Mouse (Mus musculus) WW6 (cell line): ENCODE measurements at regions not wholly inside any gene's neighbourhood (a gene's known extent, or its start where the extent isn't known, plus 50 kb on each side); places are given as distances from the start of the nearest gene placed in this dataset.
"Not testable (repeated sequence)": the region's sequence is repeated elsewhere in the genome, so short reads cannot be mapped to it uniquely, and the experiment has no call there.

ENCODE experiments used
- DNase-seq: peaks from one replicate; pipeline ENCODE4 v3.0.0-alpha.2; 2013; ENCODE audit warnings: low read depth, low spot score

- peak; percentile 4 for DNase-seq
Observed at GRCm38 (mm10) chr7:111969198-111969887, 54.0 kb upstream of the Usp47 start.

GRCm38 (mm10) chr7:111968261-111968660, 55.0 kb upstream of the Usp47 start:
- no peak for DNase-seq

- DNase-seq = no peak
Observed at GRCm38 (mm10) chr7:111966716-111967115, 56.6 kb upstream of the Usp47 start.

GRCm38 (mm10) chr7:111963969-111964368, 59.3 kb upstream of the Usp47 start:
- no peak for DNase-seq

- DNase-seq = no peak
Observed at GRCm38 (mm10) chr7:111959977-111960376, 63.3 kb upstream of the Usp47 start.

GRCm38 (mm10) chr7:111956671-111957070, 66.6 kb upstream of the Usp47 start:
- DNase-seq = no peak

- DNase-seq = no peak
Observed at GRCm38 (mm10) chr7:111939631-111940030, 83.7 kb upstream of the Usp47 start.

- DNase-seq = no peak
Observed at GRCm38 (mm10) chr7:111937547-111937946, 85.8 kb upstream of the Usp47 start.

GRCm38 (mm10) chr7:111937102-111937501, 86.2 kb upstream of the Usp47 start:
- DNase-seq = no peak

GRCm38 (mm10) chr7:111932725-111933124, 90.6 kb upstream of the Usp47 start:
- no peak for DNase-seq

GRCm38 (mm10) chr7:111919961-111920360, 103.3 kb upstream of the Usp47 start:
- no peak for DNase-seq

GRCm38 (mm10) chr7:111903741-111904231, 119.5 kb upstream of the Usp47 start:
- DNase-seq = no peak

GRCm38 (mm10) chr7:111897016-111897415, 117.2 kb upstream of the Galnt18 start:
- no peak for DNase-seq

- no peak for DNase-seq
Observed at GRCm38 (mm10) chr7:111896255-111896654, 116.5 kb upstream of the Galnt18 start.

GRCm38 (mm10) chr7:111882991-111883390, 103.2 kb upstream of the Galnt18 start:
- no peak for DNase-seq

- no peak for DNase-seq
Observed at GRCm38 (mm10) chr7:111880067-111880675, 100.4 kb upstream of the Galnt18 start.

- no peak for DNase-seq
Observed at GRCm38 (mm10) chr7:111877591-111877990, 97.8 kb upstream of the Galnt18 start.

- DNase-seq = no peak
Observed at GRCm38 (mm10) chr7:111875949-111876348, 96.2 kb upstream of the Galnt18 start.

GRCm38 (mm10) chr7:111869337-111869736, 89.6 kb upstream of the Galnt18 start:
- no peak for DNase-seq

- DNase-seq = no peak
Observed at GRCm38 (mm10) chr7:111863035-111863434, 83.3 kb upstream of the Galnt18 start.

GRCm38 (mm10) chr7:111858291-111858690, 78.5 kb upstream of the Galnt18 start:
- DNase-seq = not testable (repeated sequence)

GRCm38 (mm10) chr7:111856977-111857376, 77.2 kb upstream of the Galnt18 start:
- DNase-seq = no peak

- no peak for DNase-seq
Observed at GRCm38 (mm10) chr7:111855309-111855708, 75.5 kb upstream of the Galnt18 start.
